Mouse (Mus musculus) forebrain, embryonic 15.5 days (tissue): ENCODE results near the gene Lhfpl2. TPM values are rescaled to one million over a fixed set of nuclear protein-coding genes. Genes with fewer than 3 reads are reported as not detected.

Experiments used
- ATAC-seq: fragments of 200-750 bp; cut with Nextera tagmentation; replicated peaks from 2 replicates; pipeline ENCODE4 v1.8.0; 2017; ENCODE audit warnings: mild to moderate bottlenecking, moderate TSS enrichment, moderate library complexity
- H3K27ac ChIP-seq: fragments of 300-500 bp; sonication (generic); replicated peaks from 2 replicates; pipeline ENCODE4 v1.5.1; 2015; ENCODE audit warnings: mild to moderate bottlenecking, inconsistent platforms
- H3K27me3 ChIP-seq: fragments of 300-500 bp; sonication (generic); 2 replicates; pipeline ENCODE4 v1.6.1; 2015; ENCODE audit warnings: inconsistent platforms
- H3K36me3 ChIP-seq: fragments of 300-500 bp; sonication (generic); 2 replicates; pipeline ENCODE4 v1.6.1; 2015; ENCODE audit warnings: mild to moderate bottlenecking, inconsistent platforms
- H3K4me1 ChIP-seq: fragments of 300-500 bp; sonication (generic); 2 replicates; pipeline ENCODE4 v1.6.1; 2015; ENCODE audit warnings: inconsistent platforms
- H3K4me2 ChIP-seq: fragments of 300-500 bp; sonication (generic); replicated peaks from 2 replicates; pipeline ENCODE4 v1.6.1; 2015; ENCODE audit warnings: mild to moderate bottlenecking, inconsistent platforms
- H3K4me3 ChIP-seq: fragments of 300-500 bp; sonication (generic); 2 replicates; pipeline ENCODE4 v1.5.1; 2015; ENCODE audit warnings: mild to moderate bottlenecking, inconsistent platforms
- H3K9ac ChIP-seq: fragments of 300-500 bp; sonication (generic); replicated peaks from 2 replicates; pipeline ENCODE4 v1.6.1; 2015; ENCODE audit warnings: mild to moderate bottlenecking, inconsistent platforms
- H3K9me3 ChIP-seq: fragments of 300-500 bp; sonication (generic); 2 replicates; pipeline ENCODE4 v1.6.1; 2016; ENCODE audit warnings: inconsistent platforms
- WGBS: fragments of 180-500 bp; shearing (Covaris S2); methylation state at CpG from one replicate; pipeline ENCODE4 v1.1.7; 2015; ENCODE audit warnings: mixed read lengths; 5-methylcytosine and 5-hydroxymethylcytosine counted together
- polyA plus RNA-seq: library from polyadenylated mRNA; unstranded; fragments of >200 nt; fragmentation: Nextera tagmentation; extraction: Ambion mirVana; gene quantifications from 2 replicates; pipeline ENCODE4 v1.2.1, GENCODE M21; 2015

Lhfpl2 gene
- polyA plus RNA-seq, 1 experiment from 2014 or later = 14.7 TPM

DNA sequence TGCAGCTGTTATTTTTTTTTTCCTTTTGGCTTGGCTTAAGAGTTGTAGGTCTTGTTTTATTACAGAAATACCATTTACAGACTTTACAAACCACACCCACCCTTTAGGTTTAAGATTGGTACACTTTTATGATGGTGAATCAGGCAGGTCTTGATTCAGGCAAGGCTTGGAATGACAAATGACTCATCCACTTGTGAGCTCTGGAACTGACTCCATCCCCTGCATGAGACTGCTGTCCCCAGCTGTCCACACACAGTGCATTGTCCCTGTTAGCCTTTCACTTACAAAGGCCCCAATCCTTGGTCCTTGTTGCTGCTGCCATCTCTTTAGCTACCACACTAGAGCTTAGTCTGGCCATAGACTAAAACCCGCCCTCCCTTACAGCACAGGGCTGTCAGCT, 132.8 kb downstream of the Lhfpl2 start:
- no peak overlapping the region for H3K4me2 ChIP-seq
- no peak overlapping the region for H3K4me3 ChIP-seq
- no peaks in the 10 kb centered on the region for H3K27me3 ChIP-seq
- no peaks in the 10 kb centered on the region for H3K9me3 ChIP-seq
- ATAC-seq = no peak
- no peak overlapping the region for H3K9ac ChIP-seq
- WGBS = 88% methylated on average over 1 of the region's 1 CpGs
- H3K4me1 ChIP-seq = peaks cover 18% of the 10 kb centered on the region
- H3K27ac ChIP-seq = no peak overlapping the region
- H3K36me3 ChIP-seq = no peaks in the 10 kb centered on the region

DNA sequence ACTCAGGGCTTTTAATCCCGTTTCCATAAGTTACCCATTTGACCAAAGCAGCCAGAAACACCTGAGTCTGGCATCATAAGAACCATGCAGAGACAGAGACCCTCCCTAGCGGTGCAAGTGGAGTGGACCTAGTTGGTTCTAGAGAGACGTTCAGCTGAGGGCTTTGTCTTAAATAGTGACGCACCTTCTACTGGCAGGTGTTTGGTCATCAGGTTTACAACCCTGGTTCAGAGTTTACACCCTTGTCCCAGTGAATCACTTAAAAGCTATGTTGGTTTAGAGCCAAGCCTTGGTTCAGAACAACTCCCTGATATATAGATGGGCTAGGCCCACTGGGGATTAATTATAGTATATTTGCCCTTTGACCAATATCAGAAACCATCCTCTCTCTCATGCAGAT, 135.6 kb downstream of the Lhfpl2 start:
- no peak overlapping the region for H3K4me3 ChIP-seq
- H3K4me2 ChIP-seq = no peak overlapping the region
- no peaks in the 10 kb centered on the region for H3K27me3 ChIP-seq
- no peaks in the 10 kb centered on the region for H3K36me3 ChIP-seq
- ATAC-seq = no peak
- H3K9me3 ChIP-seq = no peaks in the 10 kb centered on the region
- H3K9ac ChIP-seq = no peak overlapping the region
- H3K4me1 ChIP-seq = peaks cover 7% of the 10 kb centered on the region
- no peak overlapping the region for H3K27ac ChIP-seq
- WGBS = 92% methylated on average over 4 of the region's 4 CpGs

GRCm38 (mm10) chr13:94198616-94199015, 141.0 kb downstream of the Lhfpl2 start:
- no peak overlapping the region for H3K27ac ChIP-seq
- no peaks in the 10 kb centered on the region for H3K9me3 ChIP-seq
- no peak overlapping the region for H3K4me3 ChIP-seq
- 91% methylated on average over 6 of the region's 6 CpGs for WGBS
- no peak overlapping the region for H3K9ac ChIP-seq
- no peak overlapping the region for H3K4me2 ChIP-seq
- ATAC-seq = no peak
- peaks cover 3% of the 10 kb centered on the region; the same call in 1 of the 2 replicates for H3K36me3 ChIP-seq
- H3K4me1 ChIP-seq = no peaks in the 10 kb centered on the region
- H3K27me3 ChIP-seq = no peaks in the 10 kb centered on the region

DNA sequence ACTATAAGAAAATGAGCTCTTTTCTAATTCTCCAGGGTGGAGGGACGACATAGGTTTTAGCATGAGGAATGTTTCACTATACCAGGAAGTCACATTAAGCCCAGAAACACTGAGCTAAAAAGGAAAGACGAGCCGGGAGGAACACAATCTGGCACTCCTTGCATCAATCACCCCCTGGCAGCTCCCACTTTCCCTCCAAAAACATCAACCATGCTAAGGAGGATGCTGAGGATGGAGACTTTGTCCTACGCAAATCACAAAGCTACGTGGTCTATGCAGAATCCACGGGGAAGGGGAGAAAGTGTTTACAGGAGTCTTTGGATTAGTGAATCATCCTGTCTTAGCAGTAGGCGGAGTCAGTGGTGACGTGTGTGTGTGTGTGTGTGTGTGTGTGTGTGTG, 142.2 kb downstream of the Lhfpl2 start:
- H3K4me1 ChIP-seq = no peaks in the 10 kb centered on the region
- H3K27me3 ChIP-seq = no peaks in the 10 kb centered on the region
- no peak overlapping the region for H3K4me3 ChIP-seq
- no peak overlapping the region for H3K9ac ChIP-seq
- H3K9me3 ChIP-seq = no peaks in the 10 kb centered on the region
- ATAC-seq = no peak
- no peak overlapping the region for H3K27ac ChIP-seq
- H3K4me2 ChIP-seq = no peak overlapping the region
- peaks cover 7% of the 10 kb centered on the region; the same call in 1 of the 2 replicates for H3K36me3 ChIP-seq
- 72% methylated on average over 8 of the region's 8 CpGs for WGBS

GRCm38 (mm10) chr13:94205234-94205633, 147.6 kb downstream of the Lhfpl2 start:
- Histone ChIP-seq H3K27ac (no peak overlapping the region), H3K9ac (no peak overlapping the region), H3K4me1 (no peaks in the 10 kb centered on the region), H3K4me3 (no peak overlapping the region), H3K36me3 (peaks cover 24% of the 10 kb centered on the region), H3K9me3 (no peaks in the 10 kb centered on the region), H3K4me2 (no peak overlapping the region), H3K27me3 (no peaks in the 10 kb centered on the region)
- WGBS = 9% methylated on average over 6 of the region's 6 CpGs
- ATAC-seq = 0 out of 2 replicates have a peak, but pooled peaks have one; percentile 75

- Histone ChIP-seq H3K4me2 (no peak overlapping the region), H3K27ac (no peak overlapping the region), H3K4me3 (no peak overlapping the region), H3K9ac (no peak overlapping the region), H3K9me3 (no peaks in the 10 kb centered on the region), H3K4me1 (peaks cover 14% of the 10 kb centered on the region), H3K36me3 (peaks cover 24% of the 10 kb centered on the region), H3K27me3 (no peaks in the 10 kb centered on the region)
- 96% methylated on average over 16 of the region's 16 CpGs for WGBS
- ATAC-seq = no peak
Measured at GRCm38 (mm10) chr13:94207973-94208372, 150.4 kb downstream of the Lhfpl2 start.

GRCm38 (mm10) chr13:94208892-94209291, 151.3 kb downstream of the Lhfpl2 start:
- peaks cover 19% of the 10 kb centered on the region for H3K36me3 ChIP-seq
- no peaks in the 10 kb centered on the region for H3K9me3 ChIP-seq
- no peak for ATAC-seq
- H3K27ac ChIP-seq = no peak overlapping the region
- H3K4me2 ChIP-seq = no peak overlapping the region
- H3K4me1 ChIP-seq = peaks cover 14% of the 10 kb centered on the region
- H3K4me3 ChIP-seq = no peak overlapping the region
- H3K27me3 ChIP-seq = no peaks in the 10 kb centered on the region
- H3K9ac ChIP-seq = no peak overlapping the region

- H3K9ac ChIP-seq = no peak overlapping the region
- no peaks in the 10 kb centered on the region for H3K9me3 ChIP-seq
- H3K27ac ChIP-seq = peak overlapping the region; percentile 68
- no peaks in the 10 kb centered on the region for H3K27me3 ChIP-seq
- H3K4me2 ChIP-seq = no peak overlapping the region
- WGBS = 16% methylated on average over 6 of the region's 6 CpGs
- peak; percentile 91 for ATAC-seq
- H3K4me1 ChIP-seq = peaks cover 14% of the 10 kb centered on the region
- H3K36me3 ChIP-seq = peaks cover 17% of the 10 kb centered on the region
- H3K4me3 ChIP-seq = no peak overlapping the region
Measured at GRCm38 (mm10) chr13:94211236-94212119, 153.9 kb downstream of the Lhfpl2 start.

DNA sequence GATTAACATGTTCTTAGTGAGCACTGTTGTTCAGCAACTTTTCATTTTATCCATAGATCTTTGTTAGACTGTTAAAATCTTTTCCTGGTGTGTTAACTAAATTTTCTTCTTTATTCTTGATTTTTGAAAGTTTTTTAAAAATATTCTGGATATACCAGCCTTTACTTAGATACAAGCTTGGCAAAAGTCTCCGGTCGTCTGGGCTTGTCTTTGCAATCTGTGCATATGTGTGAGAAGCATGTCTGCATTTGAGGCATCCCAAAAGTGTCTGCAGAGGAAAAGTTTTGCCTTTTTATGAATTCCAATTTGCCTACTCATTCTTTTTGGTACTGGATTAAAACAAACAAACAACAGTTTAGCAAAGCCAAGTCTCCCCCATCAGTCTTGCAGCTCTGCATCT, 154.6 kb downstream of the Lhfpl2 start:
- H3K9ac ChIP-seq = no peak overlapping the region
- no peaks in the 10 kb centered on the region for H3K9me3 ChIP-seq
- H3K4me2 ChIP-seq = no peak overlapping the region
- peaks cover 17% of the 10 kb centered on the region for H3K36me3 ChIP-seq
- H3K27ac ChIP-seq = peak overlapping the region; percentile 68
- no peak overlapping the region for H3K4me3 ChIP-seq
- no peak for ATAC-seq
- no peaks in the 10 kb centered on the region for H3K27me3 ChIP-seq
- peaks cover 14% of the 10 kb centered on the region for H3K4me1 ChIP-seq
- 78% methylated on average over 2 of the region's 2 CpGs for WGBS

- Histone ChIP-seq H3K36me3 (peaks cover 17% of the 10 kb centered on the region), H3K27me3 (no peaks in the 10 kb centered on the region), H3K4me3 (no peak overlapping the region), H3K9ac (no peak overlapping the region), H3K4me1 (peaks cover 14% of the 10 kb centered on the region), H3K4me2 (no peak overlapping the region), H3K9me3 (no peaks in the 10 kb centered on the region), H3K27ac (no peak overlapping the region)
- WGBS = 82% methylated on average over 2 of the region's 2 CpGs
- no peak for ATAC-seq
Measured at GRCm38 (mm10) chr13:94212716-94213115, 155.1 kb downstream of the Lhfpl2 start.

DNA sequence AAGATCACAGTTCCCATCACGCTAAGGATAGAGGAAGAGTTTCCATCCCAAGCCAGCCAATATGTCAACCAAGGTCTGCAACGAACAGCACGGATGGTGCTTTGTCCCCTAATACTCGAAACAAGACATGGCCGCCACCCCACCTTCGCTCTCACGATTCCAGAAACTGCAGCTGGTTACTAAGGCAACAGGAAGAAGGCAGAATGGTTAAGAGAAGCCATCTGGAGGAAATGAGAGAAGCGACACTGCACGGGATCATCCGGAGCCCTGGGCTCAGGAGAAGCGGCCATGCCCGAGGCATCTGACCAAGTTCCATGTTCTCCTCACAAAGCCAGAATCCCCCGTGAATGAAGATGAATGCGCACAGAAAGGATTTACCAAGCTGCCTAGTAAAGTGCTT, 166.0 kb downstream of the Lhfpl2 start:
- no peak for ATAC-seq

DNA sequence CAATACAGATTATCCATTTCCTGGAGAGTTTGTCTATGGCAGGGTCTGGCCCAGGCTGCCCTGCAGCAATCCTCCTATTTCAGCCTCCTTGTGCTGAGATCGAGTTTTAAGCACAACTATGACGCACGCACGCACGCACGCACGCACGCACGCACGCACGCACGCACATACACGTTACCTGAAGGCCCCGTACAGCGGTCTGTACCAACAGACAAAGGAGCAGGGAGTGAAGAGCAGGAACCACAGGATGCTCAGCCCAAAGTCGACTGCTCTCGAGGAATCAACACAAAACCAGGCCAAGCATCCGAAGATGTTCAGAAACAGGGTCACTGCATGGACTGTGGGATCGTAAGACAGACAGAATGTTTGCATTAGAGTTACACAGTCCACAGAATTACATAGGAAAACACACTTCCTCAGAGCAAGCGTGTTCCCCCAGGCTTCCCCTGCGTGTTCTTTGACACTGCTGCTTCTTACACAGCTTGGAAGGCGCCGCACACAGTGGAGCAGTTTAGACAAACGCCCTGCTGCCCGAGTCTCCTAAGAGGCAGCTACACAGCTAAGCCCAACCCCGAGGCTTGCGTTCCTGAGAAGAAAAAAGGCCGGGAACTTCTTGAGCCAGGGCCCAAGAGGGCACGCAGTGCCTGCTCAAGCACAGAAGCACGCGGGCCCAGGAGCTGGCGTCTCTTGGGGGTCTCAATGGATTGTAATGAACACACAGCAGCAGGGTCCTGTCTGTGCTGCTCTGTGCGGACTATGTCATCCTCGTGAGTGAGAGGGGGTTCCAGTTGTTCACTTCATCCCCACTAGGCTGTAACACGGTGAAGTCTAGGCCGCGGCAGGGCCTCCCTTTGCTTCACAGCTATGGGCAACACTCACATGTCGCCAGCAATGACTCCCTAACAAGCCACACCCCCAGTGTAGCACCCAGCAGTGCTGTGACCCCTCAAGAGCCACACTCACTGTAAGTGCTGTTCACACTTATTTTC, 167.4 kb downstream of the Lhfpl2 start:
- Histone ChIP-seq H3K27ac (no peak overlapping the region), H3K4me1 (0 out of 2 replicates have a peak, but pooled peaks cover 4% of the 10 kb centered on the region), H3K4me3 (no peak overlapping the region), H3K27me3 (no peaks in the 10 kb centered on the region), H3K9me3 (no peaks in the 10 kb centered on the region), H3K36me3 (peaks cover 21% of the 10 kb centered on the region; the same call in 1 of the 2 replicates), H3K4me2 (no peak overlapping the region), H3K9ac (no peak overlapping the region)
- ATAC-seq = peak; percentile 41; the same call in 1 of the 2 replicates
- WGBS = 95% methylated on average over 38 of the region's 38 CpGs

More for the DNA sequence above, 166.0 kb downstream of the Lhfpl2 start:
- Histone ChIP-seq H3K27ac (0 out of 2 replicates have a peak overlapping the region, but pooled peaks have one; percentile 37), H3K9me3 (no peaks in the 10 kb centered on the region), H3K27me3 (no peaks in the 10 kb centered on the region), H3K36me3 (peaks cover 15% of the 10 kb centered on the region; the same call in 1 of the 2 replicates), H3K4me2 (no peak overlapping the region), H3K9ac (no peak overlapping the region), H3K4me3 (no peak overlapping the region), H3K4me1 (0 out of 2 replicates have a peak, but pooled peaks cover 4% of the 10 kb centered on the region)
- 80% methylated on average over 14 of the region's 14 CpGs for WGBS
